Mouse (Mus musculus) thymus, adult 2 months (tissue): ENCODE results near the gene Arhgap27. TPM values are rescaled to one million over a fixed set of nuclear protein-coding genes. Genes with fewer than 3 reads are reported as not detected.

Source experiments
- DNase-seq: peaks from one replicate; pipeline ENCODE4 v3.0.0; 2021
- H3K27ac ChIP-seq: fragments of 200-500 bp; 2 replicates; pipeline ENCODE4 v1.5.1; 2012; ENCODE audit warnings: low read length, control low read depth; ENCODE audit not compliant: control insufficient read depth, insufficient read depth
- H3K27me3 ChIP-seq: fragments of 200-500 bp; 2 replicates; pipeline ENCODE4 v1.6.1; 2012; ENCODE audit warnings: mild to moderate bottlenecking, low read length, moderate library complexity, mixed read lengths; ENCODE audit not compliant: control insufficient read depth, insufficient read depth
- H3K36me3 ChIP-seq: fragments of 200-500 bp; 2 replicates; pipeline ENCODE4 v1.6.1; 2012; ENCODE audit warnings: mild to moderate bottlenecking, low read length, moderate library complexity; ENCODE audit not compliant: control insufficient read depth, insufficient read depth
- H3K4me1 ChIP-seq: fragments of 200-500 bp; replicated peaks from 2 replicates; pipeline ENCODE4 v1.6.1; 2012; ENCODE audit warnings: low read length; ENCODE audit not compliant: control insufficient read depth, insufficient read depth
- H3K4me3 ChIP-seq: fragments of 200-500 bp; 2 replicates; pipeline ENCODE4 v1.5.1; 2012; ENCODE audit warnings: mild to moderate bottlenecking, low read length, control low read depth, moderate library complexity; ENCODE audit not compliant: control insufficient read depth, insufficient read depth
- CTCF ChIP-seq: fragments of 200-500 bp; IDR thresholded peaks from 2 replicates; pipeline ENCODE4 v1.5.1; 2012; ENCODE audit warnings: mild to moderate bottlenecking, control low read depth, low read length, moderate library complexity, borderline replicate concordance; ENCODE audit not compliant: control insufficient read depth, poor library complexity, insufficient read depth; ENCODE audit errors: extremely low read depth
- POLR2A ChIP-seq: fragments of 200-500 bp; IDR thresholded peaks from 2 replicates; pipeline ENCODE4 v1.6.1; 2012; ENCODE audit warnings: mild to moderate bottlenecking, low read length, control low read depth, moderate library complexity; ENCODE audit not compliant: control insufficient read depth, poor library complexity, insufficient read depth; ENCODE audit errors: extremely low read depth
- WGBS: fragments of 180-500 bp; shearing (Covaris S2); methylation state at CpG from one replicate; pipeline ENCODE4 v1.1.7; 2018; 5-methylcytosine and 5-hydroxymethylcytosine counted together
- polyA plus RNA-seq: library from polyadenylated mRNA; depleted of rRNA; stranded (reverse); fragments of >200 nt; gene quantifications from 2 replicates; pipeline ENCODE4 v1.2.3, GENCODE M21; 2012

The Arhgap27 gene
- polyA plus RNA-seq, 1 experiment, result 124 TPM

- no peaks in the 10 kb centered on the region for H3K27me3 ChIP-seq
- no peak overlapping the region for H3K4me3 ChIP-seq
- TF ChIP-seq CTCF (no peak), POLR2A (no peak)
- WGBS, result 62% methylated on average over 5 of the region's 5 CpGs
- H3K36me3 ChIP-seq, result no peaks in the 10 kb centered on the region
- H3K27ac ChIP-seq, result no peak overlapping the region
- DNase-seq, result no peak
- no peaks in the 10 kb centered on the region; the same call in 1 of the 2 replicates for H3K4me1 ChIP-seq
Measured at GRCm38 (mm10) chr11:103315379-103315778, 48.1 kb downstream of the Arhgap27 start.

- TF ChIP-seq POLR2A (no peak), CTCF (no peak)
- Histone ChIP-seq H3K4me3 (no peak overlapping the region), H3K4me1 (no peaks in the 10 kb centered on the region; the same call in 1 of the 2 replicates), H3K27me3 (no peaks in the 10 kb centered on the region), H3K36me3 (no peaks in the 10 kb centered on the region), H3K27ac (no peak overlapping the region)
- no peak for DNase-seq
- WGBS, result 96% methylated on average over 10 of the region's 10 CpGs
Measured at GRCm38 (mm10) chr11:103314736-103315374, 48.6 kb downstream of the Arhgap27 start.

DNA sequence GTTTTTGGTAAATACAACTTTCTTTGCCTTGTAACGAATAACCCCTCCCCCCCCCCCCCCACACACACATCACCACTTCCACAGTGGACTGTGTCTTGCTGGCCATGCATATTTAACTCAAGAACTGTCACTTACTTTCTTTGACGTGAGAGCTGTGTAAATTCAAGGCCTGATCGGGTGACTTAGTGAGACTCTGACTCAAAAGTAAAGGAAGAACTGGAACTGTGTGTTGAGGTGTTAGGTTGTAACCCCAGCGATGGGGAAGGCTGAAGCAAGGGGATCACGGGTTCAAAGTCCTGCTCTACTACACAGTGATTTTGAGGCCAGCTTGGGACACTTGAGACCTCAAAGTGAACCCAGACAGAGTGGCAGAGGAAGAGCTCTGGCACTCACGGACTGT lies 50.0 kb downstream of the Arhgap27 start:
- H3K27me3 ChIP-seq, result no peaks in the 10 kb centered on the region
- 93% methylated on average over 6 of the region's 6 CpGs for WGBS
- TF ChIP-seq CTCF (no peak), POLR2A (no peak)

GRCm38 (mm10) chr11:103312655-103313255 lies 50.7 kb downstream of the Arhgap27 start:
- DNase-seq, result no peak
- Histone ChIP-seq H3K27ac (no peak overlapping the region), H3K4me1 (peaks cover 3% of the 10 kb centered on the region; the same call in 1 of the 2 replicates), H3K4me3 (no peak overlapping the region), H3K27me3 (no peaks in the 10 kb centered on the region), H3K36me3 (no peaks in the 10 kb centered on the region)
- TF ChIP-seq POLR2A (no peak), CTCF (no peak)
- 94% methylated on average over 8 of the region's 8 CpGs for WGBS

More for the DNA sequence above, 50.0 kb downstream of the Arhgap27 start:
- H3K4me3 ChIP-seq, result no peak overlapping the region
- no peak overlapping the region for H3K27ac ChIP-seq
- H3K4me1 ChIP-seq, result peaks cover under 1% of the 10 kb centered on the region; the same call in 1 of the 2 replicates
- no peaks in the 10 kb centered on the region for H3K36me3 ChIP-seq
- no peak for DNase-seq

DNA sequence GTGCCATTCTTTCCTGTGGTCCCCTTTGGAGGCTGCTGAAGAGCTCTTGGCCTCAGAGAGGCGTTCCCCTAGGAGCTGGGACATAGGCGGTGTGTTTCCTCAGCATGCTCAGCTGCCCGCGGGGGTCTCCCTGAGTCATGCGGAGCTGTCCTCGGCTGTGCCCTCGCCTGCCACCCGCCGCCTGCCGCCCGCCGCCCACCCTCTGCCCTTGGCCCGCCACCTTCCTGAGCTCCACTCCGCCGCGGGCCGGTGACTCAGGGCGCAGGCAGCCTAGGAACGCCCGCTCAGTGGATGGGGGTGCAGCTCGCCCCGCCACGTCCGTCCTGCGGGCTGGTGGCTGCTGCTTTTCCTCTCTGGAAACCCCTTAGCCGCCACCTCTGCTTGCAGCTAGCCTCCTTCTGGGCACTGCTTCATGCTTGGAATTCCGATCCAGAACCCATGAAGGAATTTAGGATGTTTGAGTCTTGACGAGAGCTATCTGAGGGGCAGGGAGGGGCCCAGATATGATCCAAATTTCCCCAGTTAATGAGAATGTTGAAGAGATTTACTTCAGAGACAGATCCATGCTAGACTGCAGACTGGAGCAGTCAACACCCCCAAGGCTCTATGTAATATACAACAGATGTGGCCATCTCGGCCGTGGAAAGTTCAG lies 51.4 kb downstream of the Arhgap27 start:
- TF ChIP-seq POLR2A (no peak), CTCF (no peak)
- DNase-seq, result no peak
- WGBS, result 9% methylated on average over 30 of the region's 30 CpGs
- Histone ChIP-seq H3K27me3 (no peaks in the 10 kb centered on the region), H3K27ac (no peak overlapping the region), H3K4me1 (peaks cover 3% of the 10 kb centered on the region; the same call in 1 of the 2 replicates), H3K4me3 (no peak overlapping the region), H3K36me3 (no peaks in the 10 kb centered on the region)

GRCm38 (mm10) chr11:103309956-103310574 lies 53.4 kb downstream of the Arhgap27 start:
- WGBS, result 32% methylated on average over 10 of the region's 10 CpGs
- Histone ChIP-seq H3K4me3 (no peak overlapping the region), H3K27ac (no peak overlapping the region), H3K4me1 (peaks cover 3% of the 10 kb centered on the region; the same call in 1 of the 2 replicates), H3K36me3 (no peaks in the 10 kb centered on the region), H3K27me3 (no peaks in the 10 kb centered on the region)
- DNase-seq, result no peak
- no peak for TF ChIP-seq CTCF
- no peak for TF ChIP-seq POLR2A
